Mouse (Mus musculus) neural tube, embryonic 14.5 days (tissue): ENCODE results near the gene Olfr1325. TPM values are rescaled to one million over a fixed set of nuclear protein-coding genes. Genes with fewer than 3 reads are reported as not detected.
"Not testable (repeated sequence)": the region's sequence is repeated elsewhere in the genome, so short reads cannot be mapped to it uniquely, and the experiment has no call there.

Experiments
- ATAC-seq: fragments of 200-750 bp; cut with Nextera tagmentation; 2 replicates; pipeline ENCODE4 v1.8.0; 2017; ENCODE audit warnings: low read depth, mild to moderate bottlenecking, moderate TSS enrichment, moderate library complexity
- H3K27ac ChIP-seq: fragments of 300-500 bp; sonication (generic); 2 replicates; pipeline ENCODE4 v1.5.1; 2014; ENCODE audit warnings: low read depth, mild to moderate bottlenecking, control low read depth, low read length, moderate library complexity, mixed read lengths
- H3K27me3 ChIP-seq: fragments of 300-500 bp; sonication (generic); 2 replicates; pipeline ENCODE4 v1.6.1; 2014; ENCODE audit warnings: low read length; ENCODE audit not compliant: control insufficient read depth, insufficient read depth
- H3K36me3 ChIP-seq: fragments of 300-500 bp; sonication (generic); 2 replicates; pipeline ENCODE4 v1.6.1; 2014; ENCODE audit warnings: low read length, mixed read lengths; ENCODE audit not compliant: control insufficient read depth, insufficient read depth
- H3K4me1 ChIP-seq: fragments of 300-500 bp; sonication (generic); 2 replicates; pipeline ENCODE4 v1.6.1; 2014; ENCODE audit warnings: low read length; ENCODE audit not compliant: control insufficient read depth, insufficient read depth
- H3K4me2 ChIP-seq: fragments of 300-500 bp; sonication (generic); 2 replicates; pipeline ENCODE4 v1.6.1; 2014; ENCODE audit warnings: mild to moderate bottlenecking, low read depth, low read length, control low read depth
- H3K4me3 ChIP-seq: fragments of 300-500 bp; sonication (generic); 2 replicates; pipeline ENCODE4 v1.5.1; 2014; ENCODE audit warnings: low read depth, low read length, control low read depth, mixed read lengths
- H3K9ac ChIP-seq: fragments of 300-500 bp; sonication (generic); replicated peaks from 2 replicates; pipeline ENCODE4 v1.6.1; 2014; ENCODE audit warnings: low read depth, mild to moderate bottlenecking, control low read depth, low read length, mixed read lengths
- H3K9me3 ChIP-seq: fragments of 300-500 bp; sonication (generic); 2 replicates; pipeline ENCODE4 v1.6.1; 2016; ENCODE audit warnings: low read length; ENCODE audit not compliant: control insufficient read depth
- WGBS: fragments of 180-500 bp; shearing (Covaris S2); extraction: QIAGEN DNeasy Blood & Tissue Kit; methylation state at CpG from one replicate; pipeline ENCODE4 v1.1.7; 2014; 5-methylcytosine and 5-hydroxymethylcytosine counted together
- polyA plus RNA-seq: library from polyadenylated mRNA; unstranded; fragments of >200 nt; fragmentation: Nextera tagmentation; extraction: Ambion mirVana; gene quantifications from 2 replicates; pipeline ENCODE4 v1.2.1, GENCODE M21; 2014

Olfr1325 gene
- polyA plus RNA-seq: not detected in 2 replicates

DNA sequence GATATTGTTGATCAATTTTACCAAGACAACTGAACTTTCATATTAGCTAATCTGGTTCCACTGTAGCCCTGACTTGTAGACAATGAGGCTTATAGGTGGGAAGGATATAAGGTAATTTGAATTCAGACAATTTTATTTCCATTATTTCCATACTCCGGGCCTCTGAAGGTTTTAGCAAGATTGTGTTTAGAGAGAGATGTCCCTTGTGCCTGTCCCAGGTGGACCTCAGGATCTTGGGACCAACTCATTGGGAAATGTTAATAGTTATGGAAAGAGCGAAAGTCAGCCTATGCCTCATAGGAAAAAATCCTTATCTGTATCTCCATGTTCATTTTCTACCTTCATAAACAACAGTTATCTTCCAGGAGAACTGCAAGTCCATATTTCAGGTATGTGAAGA, at the start of gene Olfr1325:
TSS of gene Olfr1325 (plus strand) at position 301 of the 400 bp plus-strand sequence.
- Histone ChIP-seq H3K4me3 (no peak within 1 kb of the TSS), H3K4me1 (no peaks in the 10 kb centered on the region), H3K4me2 (no peak within 1 kb of the TSS), H3K27me3 (no peaks in the 10 kb centered on the region), H3K36me3 (no peaks in the 10 kb centered on the region), H3K27ac (no peak within 1 kb of the TSS), H3K9ac (no peak within 1 kb of the TSS), H3K9me3 (no peaks in the 10 kb centered on the region)
- 88% methylated on average over 2 of the region's 2 CpGs for WGBS
- ATAC-seq: no peak

DNA sequence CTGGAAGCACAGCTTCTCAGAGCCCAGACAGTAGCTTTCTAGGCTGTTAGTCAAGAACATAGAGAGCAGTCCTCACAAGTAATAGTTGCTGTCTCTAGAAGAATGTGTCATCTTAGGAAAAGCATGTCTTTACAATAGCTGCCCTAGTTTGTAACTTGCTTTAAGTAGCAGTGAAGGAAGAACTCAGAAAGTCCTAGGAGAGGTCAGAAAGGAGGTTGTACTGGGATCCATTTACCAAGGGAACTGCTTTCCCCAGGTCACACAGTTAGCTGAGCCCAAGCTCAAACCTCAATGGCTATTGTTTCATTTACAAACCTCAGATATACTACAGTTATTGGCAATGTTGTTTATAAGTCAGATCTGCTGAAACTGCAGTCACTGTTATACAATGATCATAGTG, 17.7 kb upstream of the Olfr1325 start, which contains the start of gene Olfr1326-ps1:
TSS of gene Olfr1326-ps1 (minus strand) at position 101 of the 400 bp plus-strand sequence.
- no peaks in the 10 kb centered on the region for H3K4me1 ChIP-seq
- H3K4me3 ChIP-seq: no peak within 1 kb of the TSS
- H3K27me3 ChIP-seq: no peaks in the 10 kb centered on the region
- no peaks in the 10 kb centered on the region for H3K36me3 ChIP-seq
- no peak within 1 kb of the TSS for H3K27ac ChIP-seq
- H3K4me2 ChIP-seq: no peak within 1 kb of the TSS
- ATAC-seq: no peak
- no peak within 1 kb of the TSS for H3K9ac ChIP-seq
- H3K9me3 ChIP-seq: no peaks in the 10 kb centered on the region

DNA sequence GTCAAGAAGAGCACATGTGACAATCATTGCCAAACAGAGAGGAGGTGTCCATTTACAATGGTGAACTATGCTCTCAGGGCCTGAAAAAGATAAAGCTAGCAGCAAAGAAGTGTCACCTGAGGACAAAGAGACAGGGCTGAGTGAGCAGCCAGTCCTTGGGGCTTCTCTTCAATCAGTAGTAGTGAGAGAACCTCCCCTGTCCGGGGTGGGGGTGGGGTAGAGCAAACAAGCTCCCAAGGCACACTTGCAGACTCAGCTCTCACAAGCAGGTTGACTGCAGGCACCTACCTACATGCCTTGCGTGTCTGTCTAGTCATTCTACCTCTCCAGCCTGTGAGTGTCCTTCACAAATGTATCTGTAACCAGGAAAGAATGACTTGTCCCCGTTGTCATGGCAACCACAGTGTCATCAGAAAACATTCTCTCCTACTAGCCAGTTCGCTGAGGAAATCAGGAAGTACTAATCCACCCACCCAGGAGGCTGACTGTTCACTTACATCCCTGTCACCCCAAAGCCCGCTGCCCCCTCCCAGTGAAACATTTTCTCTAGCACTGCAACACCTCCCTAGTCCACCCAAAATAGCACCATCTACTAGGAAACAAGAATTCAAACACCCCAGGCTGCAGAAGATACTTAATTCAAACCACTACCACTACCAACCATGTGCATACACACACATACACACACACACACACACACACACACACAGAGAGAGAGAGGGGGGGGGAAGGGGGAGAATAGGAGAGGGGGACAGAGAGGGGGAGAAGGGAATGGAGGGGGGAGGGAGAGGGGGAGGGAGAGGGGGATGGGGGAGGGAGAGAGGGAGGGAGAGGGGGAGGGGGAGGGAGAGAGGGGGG, 53.2 kb downstream of the Olfr1325 start, which contains the start of gene Gm5640:
TSS of gene Gm5640 (minus strand) at position 170 of the 858 bp plus-strand sequence.
- not testable (repeated sequence) for H3K9me3 ChIP-seq, H3K27ac ChIP-seq, H3K9ac ChIP-seq, H3K36me3 ChIP-seq, H3K4me1 ChIP-seq, H3K4me2 ChIP-seq, H3K27me3 ChIP-seq, H3K4me3 ChIP-seq
- 71% methylated on average over 2 of the region's 5 CpGs for WGBS
- ATAC-seq: peak; percentile 71; the same call in 1 of the 2 replicates

- not testable (repeated sequence) for H3K9me3 ChIP-seq, H3K4me3 ChIP-seq, H3K36me3 ChIP-seq, H3K27me3 ChIP-seq, ATAC-seq, H3K9ac ChIP-seq, H3K4me2 ChIP-seq, H3K4me1 ChIP-seq, H3K27ac ChIP-seq
- WGBS: no CpG with 5 or more reads among the region's 1 CpGs
These were observed 53.9 kb downstream of the Olfr1325 start for GRCm38 (mm10) chrX:74646393-74646792.

Other genes starting within 250 kb of the Olfr1325 start
- 71.5 and 73.3 TPM in 2 replicates for gene Lage3, start 239.1 kb upstream of the Olfr1325 start, polyA plus RNA-seq
- 70.3 and 73.7 TPM in 2 replicates for gene Ubl4a, start 219.5 kb upstream of the Olfr1325 start, polyA plus RNA-seq
- gene Slc10a3, start 219.3 kb upstream of the Olfr1325 start, polyA plus RNA-seq: 6.9 and 7.8 TPM in 2 replicates
- gene Fam3a, start 199.4 kb upstream of the Olfr1325 start, polyA plus RNA-seq: 36.4 and 37.1 TPM in 2 replicates
- 18.3 and 19.2 TPM in 2 replicates for gene Ikbkg, start 199.4 kb upstream of the Olfr1325 start, polyA plus RNA-seq
- gene G6pdx, start 163.5 kb upstream of the Olfr1325 start, polyA plus RNA-seq: 53.4 and 57.2 TPM in 2 replicates
- gene Gm6880, start 111.3 kb upstream of the Olfr1325 start, polyA plus RNA-seq: not detected in 2 replicates
- gene Olfr1326-ps1, start 17.8 kb upstream of the Olfr1325 start, polyA plus RNA-seq: not detected in 2 replicates
- 0.13 TPM in 1 of 2 replicates, not detected in the other for gene Gm5640, start 53.0 kb downstream of the Olfr1325 start, polyA plus RNA-seq
- not detected in 2 replicates for gene Gm6890, start 148.2 kb downstream of the Olfr1325 start, polyA plus RNA-seq
- gene Gm5936, start 244.5 kb downstream of the Olfr1325 start, polyA plus RNA-seq: not detected in 2 replicates